Mouse (Mus musculus) thymus, adult 18-20 months (tissue): ENCODE results near the gene Lrrc23.

Source experiments
- DNase-seq, 2 experiments: peaks; one replicate each; pipeline ENCODE4 v3.0.0; 2022; ENCODE audit warnings: mixed read lengths in 2 of 2

Lrrc23 gene

DNA sequence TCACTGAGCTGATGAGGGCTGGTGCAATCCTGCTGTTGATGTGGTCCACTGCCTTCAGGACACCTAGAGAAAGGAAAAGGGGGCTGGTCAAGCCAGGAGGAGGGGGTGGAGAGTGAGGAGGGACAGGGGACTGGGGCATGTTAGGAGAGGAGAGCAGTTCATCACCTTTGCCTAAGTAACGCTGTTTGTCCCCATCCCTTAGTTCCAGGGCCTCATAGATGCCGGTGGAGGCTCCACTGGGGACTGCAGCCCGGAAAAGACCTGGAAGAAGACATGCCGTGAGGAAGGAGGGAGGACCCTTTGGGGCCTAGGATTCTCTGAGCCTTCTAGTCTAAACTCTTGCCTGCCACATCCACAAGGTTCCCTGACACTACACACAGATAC, 12.0 kb downstream of the Lrrc23 start:
- no peak for DNase-seq

- DNase-seq = no peak
These were observed 13.6 kb downstream of the Lrrc23 start for GRCm38 (mm10) chr6:124765951-124766350.

DNA sequence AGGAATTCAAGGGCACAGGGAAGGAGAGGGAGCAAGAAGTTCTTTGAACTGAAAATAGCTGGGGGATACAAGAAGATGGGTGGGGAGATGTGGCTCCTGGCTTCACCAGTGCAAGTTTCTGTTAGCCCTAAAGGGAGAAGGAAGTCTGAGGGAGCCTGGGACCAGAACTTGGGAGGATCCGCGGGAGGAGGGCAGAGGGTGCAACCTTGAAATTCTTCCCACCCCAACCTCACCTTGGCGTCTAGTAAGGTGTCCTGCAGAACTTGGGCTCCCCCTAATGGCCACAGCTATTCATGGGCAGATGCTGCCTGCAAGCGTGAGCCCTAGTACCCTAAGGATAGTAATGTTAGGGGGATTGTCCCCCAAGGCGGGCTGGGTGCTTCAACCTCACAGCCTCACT, 20.3 kb downstream of the Lrrc23 start:
- peak; percentile 63 to 73 for DNase-seq

DNA sequence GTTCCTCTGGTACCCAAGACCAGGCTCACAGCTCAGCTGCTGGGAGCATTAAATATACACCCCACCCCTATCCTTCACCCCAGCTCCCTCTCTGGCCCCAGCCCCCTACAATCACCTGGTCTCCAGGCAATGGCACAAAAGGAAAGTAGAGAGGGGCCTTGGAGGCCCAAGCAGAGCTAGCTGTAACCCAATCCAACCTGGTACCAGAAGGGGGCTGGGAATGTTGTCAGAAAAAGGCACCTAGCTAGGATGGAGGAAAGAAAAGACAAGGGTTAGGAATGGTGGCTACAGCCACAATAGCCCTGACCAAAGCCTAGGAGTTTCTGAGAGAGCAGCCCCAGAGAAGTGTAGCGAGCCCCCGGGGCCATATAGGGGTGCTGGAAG, 20.7 kb downstream of the Lrrc23 start:
- no peak for DNase-seq

GRCm38 (mm10) chr6:124757909-124758848, 21.3 kb downstream of the Lrrc23 start:
- DNase-seq = no peak

GRCm38 (mm10) chr6:124757351-124757880, 22.1 kb downstream of the Lrrc23 start:
- DNase-seq = no peak

GRCm38 (mm10) chr6:124756652-124757350, 22.7 kb downstream of the Lrrc23 start:
- DNase-seq = peak; percentile 47 to 52

- no peak for DNase-seq
These were observed 23.5 kb downstream of the Lrrc23 start, which contains the start of the genes Gm45234 and Atn1 for GRCm38 (mm10) chr6:124755831-124756595. TSS of gene Gm45234 (minus strand) at chr6:124756021. TSS of gene Atn1 (minus strand) at chr6:124756524.

DNA sequence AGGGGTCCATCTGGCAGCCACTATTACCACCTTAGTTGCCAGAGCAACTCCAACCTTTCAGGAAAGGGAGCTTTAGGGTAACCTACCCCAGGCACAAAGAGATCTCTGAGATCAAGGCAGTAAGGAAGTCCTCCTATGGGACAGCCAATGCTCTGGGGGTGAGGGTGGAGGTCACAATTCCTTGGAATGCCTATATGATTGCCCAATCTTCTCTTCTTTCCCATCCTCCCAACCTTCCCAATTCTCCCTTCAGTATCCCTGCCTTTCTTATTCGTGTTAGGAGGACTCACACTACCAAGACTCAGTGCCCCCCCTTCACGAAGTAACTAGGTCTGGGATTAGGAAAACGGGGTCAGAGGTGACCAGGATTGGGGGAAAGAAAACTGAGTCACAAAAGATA, 24.2 kb downstream of the Lrrc23 start:
- no peak for DNase-seq

- DNase-seq = no peak
These were observed 25.7 kb downstream of the Lrrc23 start for GRCm38 (mm10) chr6:124753861-124754260.

DNA sequence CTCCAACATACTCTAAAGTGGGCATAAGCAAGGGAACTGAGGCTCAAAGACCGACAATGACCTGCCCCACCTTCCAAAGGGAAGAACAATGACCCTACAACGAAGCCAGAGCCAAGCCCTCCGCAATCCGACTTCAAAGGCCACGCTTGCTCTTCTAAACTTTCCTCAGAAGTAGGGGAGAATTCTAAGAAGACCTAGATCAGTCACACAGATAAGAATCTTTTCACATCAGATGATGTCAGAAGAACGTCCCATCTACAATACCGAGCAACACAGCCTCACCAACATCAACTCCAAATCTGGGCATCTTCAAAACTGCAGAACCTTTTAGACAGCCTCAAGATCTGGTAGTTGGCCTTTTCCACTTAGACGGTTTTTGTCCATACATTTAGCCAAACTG, 29.1 kb downstream of the Lrrc23 start:
- DNase-seq = no peak

DNA sequence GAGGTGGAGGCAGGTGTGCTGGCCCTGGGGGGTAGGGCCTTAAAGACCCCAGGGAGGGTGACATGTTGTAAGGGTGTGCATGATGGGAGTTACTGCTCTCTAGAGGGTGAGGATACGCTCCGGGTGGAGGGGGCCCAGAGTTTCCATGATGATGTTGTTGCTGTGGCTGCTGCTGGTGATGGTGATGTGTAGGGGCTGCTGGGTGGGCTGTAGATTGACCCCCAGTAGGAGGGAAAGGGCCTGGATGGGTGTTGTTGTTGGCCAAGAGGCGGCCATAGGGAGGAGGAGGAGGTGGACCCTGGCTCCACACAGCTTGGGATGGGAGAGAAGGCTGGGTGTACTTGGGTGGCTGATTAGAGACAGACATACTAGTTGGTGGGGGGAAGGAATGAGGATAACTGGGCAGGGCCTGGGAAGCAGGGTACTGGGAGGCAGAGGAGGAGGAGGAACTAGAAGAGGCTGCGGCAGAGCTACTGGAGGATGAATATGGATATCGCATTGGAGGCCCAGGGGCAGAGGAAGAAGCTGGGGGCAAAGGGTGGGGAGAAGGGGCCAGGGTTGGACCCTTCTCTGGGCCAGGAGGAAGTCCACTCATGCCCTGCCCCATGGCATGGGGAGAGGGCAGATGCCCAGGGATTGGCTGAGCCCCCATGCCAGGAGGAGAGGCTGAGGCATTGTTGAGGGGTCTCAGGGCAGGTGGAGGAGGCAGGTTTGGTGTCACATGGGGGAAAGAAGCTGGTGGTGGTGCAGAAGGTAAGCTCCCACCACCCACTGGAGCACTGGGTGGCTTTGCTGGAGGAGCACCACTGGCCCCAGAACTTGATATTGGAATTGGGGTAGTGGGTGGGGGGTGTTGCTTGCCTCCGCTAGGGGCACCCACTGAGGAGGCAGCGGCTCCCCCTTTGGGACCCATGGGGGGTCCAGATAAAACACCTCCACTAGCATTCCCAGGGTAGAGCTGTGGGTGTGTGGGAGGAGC, 32.6 kb downstream of the Lrrc23 start:
- DNase-seq = peak in 1 of 2 experiments; percentile 12

DNA sequence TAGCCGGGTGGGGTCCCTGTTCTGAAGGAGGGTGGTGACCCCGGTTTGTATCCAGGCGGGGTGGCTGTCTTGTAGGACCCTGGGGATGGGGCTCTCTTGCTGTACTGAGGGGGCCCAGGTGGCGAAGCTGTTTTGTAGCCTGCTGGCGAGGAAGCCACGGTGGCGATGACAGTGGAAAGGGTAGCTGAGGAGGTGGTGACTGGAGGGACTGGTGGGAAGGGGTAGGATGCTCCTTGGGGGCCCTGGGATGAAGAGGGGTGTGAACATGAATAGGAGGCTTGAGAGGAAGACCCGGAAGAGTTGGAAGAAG, 33.3 kb downstream of the Lrrc23 start:
- peak in 1 of 2 experiments; percentile 45 for DNase-seq

DNA sequence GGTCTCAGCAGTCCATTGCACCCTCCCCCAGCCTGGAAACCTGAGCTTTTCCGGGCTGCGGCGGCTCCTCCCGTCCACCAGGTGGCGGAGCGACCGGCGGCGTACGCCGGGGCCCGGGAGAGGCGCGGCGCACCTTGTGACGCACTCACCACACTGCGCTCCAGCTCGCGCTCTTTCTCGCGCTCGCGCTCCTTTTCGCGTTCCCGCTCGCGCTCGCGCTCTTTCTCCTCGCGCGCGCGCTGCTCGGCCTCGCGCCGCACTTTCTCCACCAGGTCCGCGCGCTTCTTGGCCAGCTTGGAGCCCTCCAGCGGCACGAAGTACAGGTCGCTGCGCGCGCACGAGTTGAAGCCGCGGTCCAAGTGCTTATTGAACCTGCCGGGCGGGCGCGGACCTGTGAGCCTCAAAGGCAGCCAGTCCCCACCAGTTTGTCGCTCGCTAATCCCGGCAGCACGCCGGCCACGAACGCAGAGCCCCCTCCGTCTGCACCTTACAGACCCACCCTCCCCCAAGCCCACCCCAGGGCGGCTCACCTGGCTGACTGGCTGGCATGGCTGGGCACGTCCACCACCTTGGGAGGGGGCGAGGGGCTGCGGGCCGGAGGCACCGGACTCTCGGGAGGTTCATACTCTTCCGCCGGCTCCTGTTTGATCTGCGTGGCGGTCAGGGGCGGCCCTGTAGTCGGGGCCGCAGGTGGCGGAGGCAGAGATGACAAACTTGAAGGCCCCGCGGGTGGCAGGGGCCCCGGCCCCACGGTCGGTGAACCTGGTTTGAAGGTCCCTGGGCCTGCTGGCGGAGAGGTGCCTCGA, 33.8 kb downstream of the Lrrc23 start:
- peak; percentile 88 for DNase-seq

GRCm38 (mm10) chr6:124744755-124745321, 34.7 kb downstream of the Lrrc23 start:
- peak in 1 of 2 experiments; percentile 62 for DNase-seq

DNA sequence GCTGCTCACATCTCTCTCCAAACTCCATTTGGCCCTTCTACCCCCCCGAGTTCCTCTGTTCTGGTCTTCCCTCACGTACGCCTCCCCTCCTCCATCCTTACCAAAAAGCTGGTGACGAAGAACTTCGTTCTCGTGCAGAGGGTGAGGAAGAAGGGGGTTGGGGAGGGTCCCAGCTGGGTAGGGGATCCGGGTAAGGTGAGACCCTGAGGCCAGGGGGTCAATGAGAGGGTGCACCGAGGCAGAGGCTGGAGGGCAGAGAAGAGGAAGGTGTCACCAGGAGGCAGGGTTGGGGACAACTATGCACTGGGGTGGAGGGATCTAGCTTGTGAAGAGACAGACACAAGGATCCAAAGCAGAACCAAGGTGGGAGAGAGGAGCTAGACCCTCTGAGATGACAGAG, 35.9 kb downstream of the Lrrc23 start:
- peak in 1 of 2 experiments; percentile 14 for DNase-seq

DNA sequence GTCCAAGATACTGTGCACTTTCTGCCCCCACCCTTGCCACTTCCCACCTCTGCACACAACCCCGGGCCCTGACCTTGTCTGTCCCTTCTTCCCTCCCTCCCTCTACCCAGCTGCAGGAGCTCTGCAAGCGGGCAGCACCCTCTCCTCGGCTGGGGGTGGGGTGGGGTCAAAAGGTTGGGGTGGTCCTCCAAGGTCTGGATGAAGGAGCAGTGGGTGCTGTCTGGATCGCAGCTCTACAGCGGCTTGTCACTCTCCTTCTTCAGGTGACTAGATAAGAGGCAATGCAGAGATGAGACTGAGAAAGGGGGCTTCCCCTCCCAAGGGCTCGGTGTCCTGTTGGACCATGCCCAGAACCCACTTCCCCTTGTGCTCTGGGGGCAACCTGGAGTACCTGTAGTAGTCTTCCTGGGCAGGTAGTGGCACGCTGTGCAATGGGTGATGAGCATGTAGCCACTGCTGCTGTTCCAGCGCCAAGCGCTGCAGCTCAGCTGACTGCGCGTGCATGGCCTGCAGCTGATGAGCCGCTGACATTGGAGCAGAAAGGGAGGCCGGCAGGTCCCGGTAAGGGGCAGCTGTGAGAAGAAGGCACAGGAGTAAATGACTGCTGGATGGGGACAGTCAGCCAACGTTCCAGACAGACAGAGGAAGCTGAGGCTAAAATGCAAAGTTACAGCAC, 36.5 kb downstream of the Lrrc23 start:
- DNase-seq = peak in 1 of 2 experiments; percentile 10

DNA sequence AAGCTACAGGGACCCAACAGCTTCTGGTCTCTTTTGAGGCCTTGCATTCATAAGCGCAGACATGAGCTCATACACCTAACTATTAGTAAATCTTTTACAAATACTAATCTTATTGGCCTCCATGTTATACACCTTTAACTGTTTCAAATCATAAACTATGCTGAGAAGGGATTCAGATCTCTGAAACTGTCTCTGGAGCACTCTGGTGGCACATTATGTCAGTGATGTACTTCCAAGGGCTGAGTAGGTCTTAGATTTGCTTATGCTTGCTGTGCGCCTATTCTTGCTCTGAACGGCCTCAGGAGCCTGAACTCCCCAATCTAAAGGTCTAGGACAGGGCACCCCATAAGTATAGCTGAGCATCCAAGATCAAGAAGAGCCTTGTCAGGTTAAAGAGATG, 37.7 kb downstream of the Lrrc23 start:
- DNase-seq = no peak

GRCm38 (mm10) chr6:124740888-124741761, 38.4 kb downstream of the Lrrc23 start, which contains the start of gene Grcc10:
TSS of gene Grcc10 (minus strand) at chr6:124741374.
- DNase-seq = peak; percentile 89 to 95
